Mouse (Mus musculus) E14TG2a.4 (cell line): ENCODE results near the gene Sf3a3.
"Not testable (repeated sequence)": the region's sequence is repeated elsewhere in the genome, so short reads cannot be mapped to it uniquely, and the experiment has no call there.

ENCODE experiments used
- H3K27me3 ChIP-seq: 2 replicates; pipeline ENCODE4 v1.6.1; 2014; ENCODE audit warnings: low read length, control low read depth; ENCODE audit not compliant: insufficient read depth
- H3K36me3 ChIP-seq: 2 replicates; pipeline ENCODE4 v1.6.1; 2014; ENCODE audit warnings: low read length, control low read depth; ENCODE audit not compliant: insufficient read depth
- H3K4me1 ChIP-seq: replicated peaks from 2 replicates; pipeline ENCODE4 v1.6.1; 2014; ENCODE audit warnings: low read depth, low read length, control low read depth
- H3K4me3 ChIP-seq: replicated peaks from 2 replicates; pipeline ENCODE4 v1.5.1; 2014; ENCODE audit warnings: mild to moderate bottlenecking, low read length
- H3K9me3 ChIP-seq: 2 replicates; pipeline ENCODE4 v1.6.1; 2014; ENCODE audit warnings: low read length, control low read depth
- CTCF ChIP-seq: conservative IDR thresholded peaks from 2 replicates; pipeline ENCODE4 v1.5.1; 2014; ENCODE audit warnings: low read length
- NANOG ChIP-seq: IDR thresholded peaks from 2 replicates; pipeline ENCODE4 v1.6.1; 2014; ENCODE audit warnings: borderline replicate concordance, low read length, mixed read lengths
- POU5F1 ChIP-seq: IDR thresholded peaks from 2 replicates; pipeline ENCODE4 v1.6.1; 2014; ENCODE audit warnings: low read length, borderline replicate concordance

Gene Sf3a3

GRCm38 (mm10) chr4:124709961-124710446 lies 4.6 kb upstream of the Sf3a3 start:
- no peaks in the 10 kb centered on the region for H3K9me3 ChIP-seq
- peak overlapping the region; percentile 70 for H3K4me3 ChIP-seq
- H3K4me1 ChIP-seq: peaks cover 73% of the 10 kb centered on the region
- TF ChIP-seq CTCF (no peak), NANOG (peak; percentile 75; the same call in 1 of the 2 replicates), POU5F1 (no peak)
- H3K36me3 ChIP-seq: peaks cover 17% of the 10 kb centered on the region
- peaks cover 1% of the 10 kb centered on the region; the same call in 1 of the 2 replicates for H3K27me3 ChIP-seq

GRCm38 (mm10) chr4:124710776-124711291 lies 3.7 kb upstream of the Sf3a3 start:
- H3K4me1 ChIP-seq: peaks cover 71% of the 10 kb centered on the region
- peak; percentile 65 for TF ChIP-seq CTCF
- TF ChIP-seq NANOG: no peak
- no peak for TF ChIP-seq POU5F1

DNA sequence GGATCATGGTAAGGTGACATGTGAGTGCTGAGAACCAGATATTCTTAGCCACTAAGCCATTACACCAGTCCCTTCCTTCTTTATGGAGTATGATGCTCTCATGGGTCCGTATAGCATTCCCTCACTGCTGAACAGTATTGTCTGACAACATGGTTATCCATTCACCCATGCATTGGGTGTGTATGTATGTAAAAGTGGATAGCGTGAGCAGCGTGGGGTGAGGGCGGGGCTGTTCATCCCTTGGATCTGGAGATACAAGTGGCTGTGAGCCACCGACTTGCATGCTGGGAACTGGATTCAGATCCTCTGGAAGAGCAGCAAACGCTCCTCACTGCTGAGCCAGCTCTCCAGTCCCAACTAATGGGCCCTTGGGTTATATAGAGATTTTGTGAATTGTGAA lies 2.0 kb upstream of the Sf3a3 start:
- no peaks in the 10 kb centered on the region for H3K9me3 ChIP-seq
- H3K4me3 ChIP-seq: no peak overlapping the region
- H3K36me3 ChIP-seq: peaks cover 23% of the 10 kb centered on the region
- peaks cover 59% of the 10 kb centered on the region for H3K4me1 ChIP-seq
- no peaks in the 10 kb centered on the region for H3K27me3 ChIP-seq
- no peak for TF ChIP-seq NANOG
- TF ChIP-seq POU5F1: no peak
- no peak for TF ChIP-seq CTCF

More at GRCm38 (mm10) chr4:124710776-124711291, 3.7 kb upstream of the Sf3a3 start:
- no peaks in the 10 kb centered on the region for H3K27me3 ChIP-seq
- H3K36me3 ChIP-seq: peaks cover 16% of the 10 kb centered on the region
- no peaks in the 10 kb centered on the region for H3K9me3 ChIP-seq
- 0 out of 2 replicates have a peak overlapping the region, but pooled peaks have one; percentile 70 for H3K4me3 ChIP-seq

- Histone ChIP-seq H3K4me1 (peaks cover 49% of the 10 kb centered on the region), H3K36me3 (peaks cover 35% of the 10 kb centered on the region)
- H3K9me3 ChIP-seq, H3K4me3 ChIP-seq, H3K27me3 ChIP-seq: not testable (repeated sequence)
Observed at GRCm38 (mm10) chr4:124713850-124714249, 726 bp upstream of the Sf3a3 start.

- TF ChIP-seq CTCF: no peak
- no peak for TF ChIP-seq POU5F1
- TF ChIP-seq NANOG: no peak
- H3K4me3 ChIP-seq: no peak overlapping the region
- H3K4me1 ChIP-seq: peaks cover 15% of the 10 kb centered on the region
- peaks cover 86% of the 10 kb centered on the region for H3K36me3 ChIP-seq
- no peaks in the 10 kb centered on the region for H3K9me3 ChIP-seq
- H3K27me3 ChIP-seq: no peaks in the 10 kb centered on the region
Observed at GRCm38 (mm10) chr4:124719101-124719500, 4.5 kb downstream of the Sf3a3 start.

DNA sequence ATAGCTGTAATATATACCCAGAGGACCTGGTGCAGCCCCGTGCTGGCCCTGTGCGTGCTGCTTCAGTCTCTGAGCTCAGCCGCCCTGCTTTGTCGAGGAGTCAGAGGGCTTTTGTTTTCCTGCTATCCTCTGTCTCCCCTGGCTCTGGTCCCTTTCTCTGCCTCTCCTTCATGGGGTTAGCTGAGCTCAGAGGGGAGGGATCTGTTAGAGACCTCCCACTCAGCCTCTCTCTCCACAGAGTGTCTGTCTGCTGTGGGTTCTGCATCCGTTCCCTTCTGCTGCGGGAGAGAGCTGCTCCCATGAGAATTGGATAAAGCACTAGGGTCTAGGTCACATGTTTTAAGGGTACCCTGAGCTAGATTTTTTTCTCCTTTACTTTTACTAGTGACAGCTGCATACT lies 11.5 kb downstream of the Sf3a3 start:
- H3K4me3 ChIP-seq: no peak overlapping the region
- peaks cover 100% of the 10 kb centered on the region for H3K36me3 ChIP-seq
- TF ChIP-seq NANOG (no peak), POU5F1 (no peak)
- H3K4me1 ChIP-seq: peaks cover 19% of the 10 kb centered on the region
- no peaks in the 10 kb centered on the region for H3K27me3 ChIP-seq
- H3K9me3 ChIP-seq: no peaks in the 10 kb centered on the region

GRCm38 (mm10) chr4:124736952-124737351 lies 22.4 kb downstream of the Sf3a3 start:
- H3K4me3 ChIP-seq: no peak overlapping the region

DNA sequence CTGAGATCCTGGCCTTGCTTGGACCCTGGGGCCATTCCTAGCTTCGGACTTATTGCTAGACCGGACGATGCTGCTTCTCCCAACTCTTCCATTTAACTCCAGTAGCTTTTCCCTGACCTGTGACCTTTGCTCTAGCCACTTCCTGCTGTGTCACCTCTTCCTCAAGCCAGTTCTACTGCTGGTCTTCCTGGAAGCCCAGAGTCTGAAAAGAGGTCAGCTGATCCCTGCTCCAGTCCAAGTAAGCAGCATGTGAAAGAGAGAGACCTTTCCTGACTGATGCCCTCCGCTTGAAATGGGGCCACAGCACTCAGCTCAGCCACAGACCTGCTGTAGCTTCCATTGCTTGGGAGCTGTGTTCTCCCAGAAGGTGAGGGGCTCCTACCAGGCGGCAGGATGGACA lies 22.9 kb downstream of the Sf3a3 start:
- Histone ChIP-seq H3K4me3 (no peak overlapping the region), H3K4me1 (peaks cover 53% of the 10 kb centered on the region), H3K9me3 (no peaks in the 10 kb centered on the region), H3K27me3 (no peaks in the 10 kb centered on the region), H3K36me3 (peaks cover 14% of the 10 kb centered on the region)
- TF ChIP-seq CTCF (no peak; the same call in 1 of the 2 replicates), POU5F1 (no peak), NANOG (no peak)

More at GRCm38 (mm10) chr4:124736952-124737351, 22.4 kb downstream of the Sf3a3 start:
- Histone ChIP-seq H3K27me3 (no peaks in the 10 kb centered on the region), H3K4me1 (peaks cover 47% of the 10 kb centered on the region), H3K9me3 (no peaks in the 10 kb centered on the region), H3K36me3 (peaks cover 19% of the 10 kb centered on the region)
- TF ChIP-seq POU5F1 (no peak), NANOG (no peak), CTCF (no peak)

DNA sequence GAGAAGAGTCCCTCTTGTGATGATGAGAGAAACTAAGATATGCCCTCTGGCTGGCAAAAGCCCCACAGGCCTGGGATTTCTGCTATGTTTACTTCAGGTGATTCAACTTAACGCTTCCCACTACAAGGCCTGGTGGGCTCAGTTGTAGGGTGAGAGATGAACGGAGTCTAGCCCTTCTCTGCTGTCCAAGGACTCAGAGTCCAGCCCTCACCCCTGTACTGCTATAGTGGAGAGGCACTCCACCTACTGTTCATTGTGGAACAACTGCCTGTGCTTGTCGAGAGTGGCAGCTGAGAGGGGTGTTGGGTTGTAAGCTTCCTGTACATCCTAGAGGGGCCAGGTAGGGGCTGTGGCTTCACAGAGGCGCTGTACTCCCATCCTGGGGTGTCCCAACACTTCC lies 23.4 kb downstream of the Sf3a3 start:
- TF ChIP-seq POU5F1 (no peak), CTCF (no peak; the same call in 1 of the 2 replicates), NANOG (no peak)

More for the DNA sequence above, 23.4 kb downstream of the Sf3a3 start:
- H3K36me3 ChIP-seq: peaks cover 9% of the 10 kb centered on the region
- no peaks in the 10 kb centered on the region; the same call in 1 of the 2 replicates for H3K27me3 ChIP-seq
- no peaks in the 10 kb centered on the region for H3K9me3 ChIP-seq
- H3K4me1 ChIP-seq: peaks cover 57% of the 10 kb centered on the region
- H3K4me3 ChIP-seq: no peak overlapping the region
